Mouse (Mus musculus) heart, adult 2 months (tissue): ENCODE data around the gene Clec2i.

Source experiments
- CTCF ChIP-seq: fragments of 200-600 bp; IDR thresholded peaks from 2 replicates; pipeline ENCODE4 v1.8.1; 2022; ENCODE audit warnings: antibody characterized with exemption, mild to moderate bottlenecking, moderate library complexity
- POLR2A ChIP-seq: fragments of 200-500 bp; IDR thresholded peaks from 2 replicates; pipeline ENCODE4 v1.6.1; 2011; ENCODE audit warnings: mild to moderate bottlenecking, low read depth, low read length, control low read depth; ENCODE audit not compliant: insufficient read depth

GRCm38 (mm10) chr6:128845998-128846542, 41.3 kb upstream of the Clec2i start:
- TF ChIP-seq CTCF (no peak), POLR2A (no peak)
